Mouse (Mus musculus) adrenal gland, adult (tissue): ENCODE results near the gene Lrp4.

Source experiments
- DNase-seq, 2 experiments: peaks; one replicate each; pipeline ENCODE4 v3.0.0; 2022 to 2023; ENCODE audit warnings: low spot score in 1 of 2; ENCODE audit not compliant: inconsistent age in 2 of 2

The Lrp4 gene

DNA sequence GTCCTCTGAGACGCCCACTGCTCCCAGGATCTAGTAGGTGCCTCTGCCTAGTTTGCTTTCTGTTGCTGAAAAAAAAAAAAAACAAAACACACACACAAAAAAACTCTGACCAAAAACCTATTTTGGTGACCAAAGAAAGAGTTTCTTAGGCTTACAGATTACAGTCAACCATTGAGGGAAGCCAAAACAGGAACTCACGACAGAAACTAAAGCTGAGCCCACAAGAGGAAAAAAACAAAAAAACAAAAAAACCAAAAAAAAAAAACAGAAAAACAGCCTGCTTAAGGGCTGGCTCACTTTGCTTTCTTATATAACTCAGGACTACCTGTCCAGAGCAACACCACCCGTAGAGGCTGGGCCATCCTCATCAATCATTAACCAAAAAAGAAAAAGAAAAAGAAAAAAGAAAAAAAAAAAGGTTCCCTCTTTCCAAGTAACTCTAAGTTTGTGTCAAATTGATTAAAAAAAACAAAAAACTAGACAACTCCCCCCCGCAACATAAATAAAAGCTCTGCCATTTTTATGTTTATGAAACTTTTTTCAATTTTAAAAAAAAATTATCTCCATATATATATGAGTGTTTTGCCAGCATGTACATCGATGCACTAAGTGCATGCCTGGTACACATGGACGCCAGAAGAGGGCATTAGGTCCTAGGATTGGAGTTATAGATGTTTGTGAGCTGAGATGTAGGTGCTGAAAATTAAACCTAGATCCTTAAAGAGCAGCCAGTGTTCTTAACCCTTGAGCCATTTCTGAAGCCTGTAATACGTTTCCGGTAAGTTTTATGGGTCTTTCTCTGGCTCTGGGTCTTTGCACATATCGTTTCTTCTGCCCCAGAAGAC lies 3.9 kb upstream of the Lrp4 start:
- no peak for DNase-seq

DNA sequence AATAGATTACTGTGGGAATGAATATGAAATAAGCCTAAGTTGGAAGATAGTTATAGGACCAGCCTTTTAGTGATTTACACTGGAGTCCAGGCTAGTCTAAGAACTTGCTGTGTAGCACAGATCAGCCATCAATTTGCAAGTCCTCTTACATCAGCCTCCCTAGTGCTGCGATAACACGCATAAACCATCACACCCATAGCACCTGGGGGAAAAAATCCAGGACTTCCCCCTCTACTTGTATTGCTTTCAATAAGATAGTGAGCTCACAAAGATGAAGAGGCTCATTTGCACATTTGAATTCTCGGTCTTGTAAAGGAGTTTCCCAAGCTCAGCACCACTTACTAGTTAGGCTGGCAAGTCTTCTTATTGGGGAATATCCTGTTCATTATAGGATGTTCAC lies 2.9 kb upstream of the Lrp4 start:
- DNase-seq = no peak

DNA sequence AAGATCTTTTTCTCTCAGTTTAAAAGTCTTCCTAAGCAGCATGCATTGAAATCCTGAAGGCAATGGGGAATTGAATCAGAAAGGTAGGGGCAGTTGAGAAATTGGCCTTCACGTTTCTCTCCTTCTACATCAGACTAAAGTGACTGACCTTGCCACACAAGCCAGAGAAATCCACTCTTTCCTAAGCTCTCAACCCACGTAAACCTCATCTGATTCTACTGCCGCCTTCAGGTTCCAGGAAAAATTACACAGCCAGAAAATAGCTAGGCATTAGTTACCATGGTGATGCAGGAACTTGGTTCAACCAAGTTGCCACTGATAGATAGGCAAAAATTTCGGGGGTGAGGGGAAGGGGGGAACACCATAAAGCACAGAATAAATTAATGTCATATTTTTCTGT lies 1.5 kb upstream of the Lrp4 start:
- DNase-seq = peak; percentile 23 to 76

DNA sequence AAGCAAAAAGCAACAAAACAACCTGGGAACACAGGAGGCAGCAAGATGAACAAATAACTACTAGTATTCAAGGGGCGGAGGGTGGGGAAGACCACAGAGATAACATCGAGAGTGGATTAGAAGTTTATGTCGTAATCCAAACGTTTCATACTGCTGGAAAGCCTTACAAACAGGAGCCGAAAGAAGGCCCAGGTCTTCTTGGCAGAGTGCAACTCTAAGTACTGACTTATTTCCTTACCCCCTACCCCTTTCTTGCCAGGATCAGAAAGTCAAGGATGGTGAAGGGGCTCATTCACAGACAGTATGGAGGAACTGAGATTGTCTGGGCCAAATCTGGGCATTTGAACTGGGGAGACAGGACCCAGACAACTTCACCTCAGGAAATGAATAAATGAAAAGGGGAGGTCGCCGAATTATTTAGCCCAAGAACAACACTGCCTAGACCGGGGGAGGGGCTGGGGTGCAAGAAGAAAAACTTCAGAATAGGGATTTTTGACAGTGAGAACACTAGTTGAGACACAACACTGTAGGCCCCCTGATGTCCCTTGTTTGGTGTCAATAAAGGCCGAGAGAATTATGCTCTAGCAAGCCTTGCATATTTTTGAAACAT lies 715 bp upstream of the Lrp4 start:
- no peak for DNase-seq

DNA sequence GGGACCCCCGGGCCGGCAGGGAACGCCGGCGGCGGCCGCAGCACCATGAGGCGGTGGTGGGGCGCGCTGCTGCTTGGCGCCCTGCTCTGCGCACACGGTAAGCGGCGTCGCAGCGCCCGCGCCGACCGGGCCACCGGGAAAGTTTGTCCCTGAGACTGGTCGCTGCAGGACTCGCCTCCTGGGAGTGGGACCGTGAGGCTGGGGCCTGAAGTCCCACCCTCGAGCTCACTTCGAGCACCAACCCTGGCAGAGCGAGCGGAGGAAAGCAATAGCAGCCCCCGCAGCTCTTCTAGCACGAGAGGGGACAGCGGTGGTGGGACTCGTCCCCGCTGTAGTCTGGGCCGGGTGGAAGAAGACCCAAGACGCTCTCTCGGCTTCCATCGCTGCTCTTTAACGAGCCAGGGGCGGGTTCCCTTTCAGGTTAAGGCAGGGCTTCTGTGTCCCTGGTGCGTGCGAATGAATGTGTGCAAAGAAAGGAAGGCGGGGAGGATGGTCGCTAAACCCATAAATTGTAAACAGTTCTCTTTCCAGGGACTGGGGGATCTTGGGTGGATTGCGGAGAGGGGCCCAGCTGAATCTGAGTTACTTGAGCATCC lies 443 bp downstream of the Lrp4 start:
- DNase-seq = peak; percentile 24 to 77

DNA sequence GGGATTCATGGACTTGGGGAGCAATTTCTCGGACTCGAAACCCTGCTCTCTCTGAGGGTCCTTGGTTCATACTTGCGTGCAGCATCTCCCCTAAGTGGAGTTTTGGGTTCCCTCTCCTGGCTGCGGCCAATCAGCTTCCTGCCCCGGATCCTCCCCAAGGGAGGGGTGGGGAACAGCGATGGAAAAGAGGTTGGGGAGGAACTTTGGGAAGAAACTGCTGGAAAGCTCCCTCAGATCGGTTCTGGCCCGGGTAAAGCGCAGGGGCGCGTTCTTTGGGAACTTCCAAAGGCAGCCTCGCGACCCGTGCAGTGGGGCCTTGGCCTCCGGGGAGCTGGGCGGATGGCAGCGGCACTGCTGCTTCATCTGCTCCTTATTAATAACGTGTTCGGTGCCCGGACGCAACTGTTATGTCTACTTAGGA lies 951 bp downstream of the Lrp4 start:
- peak; percentile 40 to 81 for DNase-seq

DNA sequence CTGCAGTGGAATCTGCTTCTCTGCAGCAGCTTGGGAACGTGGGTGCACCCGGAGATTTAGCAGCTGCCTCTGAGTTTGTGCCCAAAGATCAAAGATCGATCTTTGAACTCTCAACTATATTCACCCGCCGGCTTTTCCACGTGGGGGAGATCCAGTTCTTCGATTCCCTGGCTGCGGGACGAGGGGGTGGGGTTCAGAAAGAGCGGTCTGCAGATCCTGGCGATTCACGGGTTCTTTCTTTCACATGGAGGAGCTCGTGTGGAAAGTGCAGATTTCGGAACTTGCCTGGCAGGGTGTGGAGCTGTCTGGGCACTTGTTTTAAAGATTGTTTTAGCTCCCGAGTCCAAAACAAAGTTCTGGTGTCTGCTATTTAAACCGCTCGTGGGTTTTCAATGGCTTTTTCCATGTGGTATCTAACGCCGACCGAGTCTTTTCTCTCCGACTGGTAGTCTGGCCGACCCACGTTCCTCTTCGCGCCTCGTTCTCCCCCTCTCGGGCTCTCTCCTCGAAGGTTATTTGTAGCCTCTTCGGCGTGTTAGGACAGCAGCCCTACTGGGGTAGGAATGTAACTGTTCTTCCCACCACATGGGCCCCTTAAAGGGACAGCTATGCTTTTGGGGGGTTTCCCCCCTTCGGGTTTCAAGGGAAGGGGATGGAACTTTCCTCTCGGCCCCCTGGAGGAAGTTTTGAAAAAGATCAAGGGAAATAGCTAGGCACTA lies 1.5 kb downstream of the Lrp4 start:
- peak; percentile 38 to 78 for DNase-seq

DNA sequence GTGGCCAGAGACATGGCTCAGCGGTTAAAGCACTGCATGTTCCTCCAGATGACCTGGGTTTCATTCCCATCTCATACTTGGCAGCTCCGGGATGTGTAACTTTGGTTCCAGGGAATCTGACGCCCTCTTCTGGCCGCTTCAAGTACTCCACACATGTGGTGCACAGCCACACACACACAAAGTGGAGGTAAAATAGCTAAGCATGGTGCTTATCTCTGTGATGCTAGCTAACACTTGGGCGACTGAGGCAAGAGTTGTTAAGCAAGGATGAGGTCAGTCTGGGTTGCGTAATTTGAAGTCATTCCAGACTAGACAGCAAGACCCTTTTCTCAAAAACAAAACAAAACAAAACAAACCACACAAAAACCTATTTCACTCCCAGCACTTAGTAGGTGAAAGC lies 2.8 kb downstream of the Lrp4 start:
- peak in 1 of 2 experiments; percentile 40 for DNase-seq

DNA sequence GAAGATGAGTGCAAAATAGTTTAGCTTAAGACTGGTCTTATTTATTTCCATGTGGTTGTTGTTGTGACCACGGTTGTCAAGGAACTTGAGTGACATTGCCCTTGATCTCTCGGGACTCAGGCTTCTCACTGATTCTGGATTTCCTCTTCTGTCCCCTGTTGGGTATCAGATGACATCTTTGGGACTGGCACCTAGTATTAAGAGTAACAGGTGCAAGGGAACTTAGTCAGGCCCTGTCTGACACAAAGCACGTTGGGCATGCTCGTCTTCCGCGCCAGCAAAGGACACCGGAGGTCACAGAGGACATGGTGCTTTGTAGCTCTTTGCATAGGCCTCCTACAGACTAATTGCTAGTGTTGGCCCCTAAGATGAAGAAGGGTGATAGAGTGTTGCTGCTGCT lies 3.5 kb downstream of the Lrp4 start:
- no peak for DNase-seq

DNA sequence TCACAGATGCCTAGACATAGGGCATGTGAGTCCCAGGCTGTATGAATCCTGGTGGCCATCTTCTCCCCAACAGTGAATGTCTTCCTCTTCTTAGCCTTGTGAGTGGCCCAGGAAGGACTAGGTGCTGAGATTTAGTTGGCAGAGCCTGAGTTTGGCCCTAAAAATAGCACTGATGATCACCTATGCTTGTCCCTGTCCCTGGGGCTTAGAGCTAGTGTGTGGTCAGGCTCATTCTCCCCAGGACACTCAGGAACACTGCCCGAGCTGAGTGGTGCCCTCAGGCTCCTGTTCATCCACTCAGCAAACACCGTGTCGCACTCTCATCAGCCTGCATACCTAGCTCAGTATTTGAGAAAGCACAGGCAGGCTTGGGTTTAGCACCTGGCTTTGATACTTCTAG lies 4.0 kb downstream of the Lrp4 start:
- no peak for DNase-seq

DNA sequence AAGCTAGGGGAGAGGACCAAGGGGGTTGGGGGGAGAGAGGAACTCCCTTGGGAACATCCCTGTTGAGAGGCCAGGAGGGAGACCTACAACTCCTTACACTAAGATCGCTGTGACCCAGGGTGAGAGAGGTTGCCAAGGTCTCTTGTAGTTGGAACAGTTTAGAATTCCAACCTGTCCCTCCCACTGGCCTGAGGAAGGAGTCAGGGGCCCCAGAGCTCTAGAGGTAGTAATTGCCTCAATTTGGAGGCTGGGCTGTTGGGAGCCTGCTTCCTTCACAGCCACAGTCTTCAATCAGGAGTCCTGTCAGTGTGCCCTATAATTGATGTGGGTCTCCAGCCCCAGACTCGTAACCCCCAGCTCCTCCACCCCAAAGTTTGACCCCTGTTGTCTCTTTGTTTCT lies 4.9 kb downstream of the Lrp4 start:
- DNase-seq = no peak

DNA sequence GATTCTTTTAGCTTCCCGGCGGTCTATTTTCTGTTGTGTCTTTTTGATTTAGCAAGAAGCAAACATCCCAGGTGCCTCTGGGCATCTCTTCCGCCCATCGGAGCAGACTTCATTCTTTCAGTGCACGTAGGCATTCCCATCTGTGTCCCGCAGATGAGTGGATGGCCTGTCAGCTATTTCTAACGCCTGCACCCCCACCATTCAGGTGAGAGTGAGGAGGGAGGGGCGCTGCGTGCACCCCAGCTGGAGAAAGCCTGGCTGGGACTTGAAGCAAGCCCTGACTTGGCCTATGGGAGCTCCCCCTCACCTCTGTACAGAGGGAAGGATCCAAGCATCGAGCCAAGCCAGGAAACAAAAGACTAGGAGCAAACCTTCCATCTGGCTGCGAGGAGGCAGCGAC lies 5.4 kb downstream of the Lrp4 start:
- no peak for DNase-seq

DNA sequence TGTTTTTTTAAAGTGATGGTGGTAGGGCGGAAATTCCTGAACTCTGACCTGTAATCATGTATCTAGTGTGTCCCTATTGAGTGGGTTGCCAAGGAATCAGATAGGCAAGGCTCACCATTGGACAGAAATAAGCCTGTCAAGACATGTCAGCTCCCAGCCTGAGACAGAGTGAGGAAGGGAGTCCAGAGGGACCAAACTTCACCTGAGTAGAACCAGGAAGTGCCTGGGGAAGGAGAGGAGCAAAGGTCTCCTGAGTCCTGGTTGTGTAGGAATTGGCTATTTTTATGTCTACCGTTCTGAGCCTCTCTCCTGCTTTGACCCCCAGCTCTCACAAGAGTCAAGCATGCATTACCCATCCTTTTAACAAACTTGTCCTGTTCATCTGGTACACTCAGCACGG lies 8.6 kb downstream of the Lrp4 start:
- DNase-seq = no peak

DNA sequence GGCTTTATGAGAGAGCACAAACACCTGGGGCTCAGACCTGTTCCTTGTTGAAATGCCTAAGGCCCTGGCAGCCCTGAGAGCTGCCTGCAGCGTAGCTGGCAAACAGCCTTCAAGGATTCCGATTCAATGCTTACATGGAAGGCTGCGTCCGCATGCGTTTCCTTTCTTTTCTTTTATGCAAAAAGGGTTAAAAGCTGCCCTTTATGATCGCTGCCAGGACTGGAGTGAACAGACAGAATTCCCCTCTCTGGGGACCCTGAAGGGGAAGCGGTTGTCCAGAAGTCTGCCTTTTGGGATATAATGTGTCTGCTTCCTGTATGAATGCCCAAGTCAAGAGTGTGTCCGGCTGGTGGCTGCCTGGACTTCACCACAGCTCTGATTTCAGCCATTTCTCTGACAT lies 10.3 kb downstream of the Lrp4 start:
- DNase-seq = no peak

DNA sequence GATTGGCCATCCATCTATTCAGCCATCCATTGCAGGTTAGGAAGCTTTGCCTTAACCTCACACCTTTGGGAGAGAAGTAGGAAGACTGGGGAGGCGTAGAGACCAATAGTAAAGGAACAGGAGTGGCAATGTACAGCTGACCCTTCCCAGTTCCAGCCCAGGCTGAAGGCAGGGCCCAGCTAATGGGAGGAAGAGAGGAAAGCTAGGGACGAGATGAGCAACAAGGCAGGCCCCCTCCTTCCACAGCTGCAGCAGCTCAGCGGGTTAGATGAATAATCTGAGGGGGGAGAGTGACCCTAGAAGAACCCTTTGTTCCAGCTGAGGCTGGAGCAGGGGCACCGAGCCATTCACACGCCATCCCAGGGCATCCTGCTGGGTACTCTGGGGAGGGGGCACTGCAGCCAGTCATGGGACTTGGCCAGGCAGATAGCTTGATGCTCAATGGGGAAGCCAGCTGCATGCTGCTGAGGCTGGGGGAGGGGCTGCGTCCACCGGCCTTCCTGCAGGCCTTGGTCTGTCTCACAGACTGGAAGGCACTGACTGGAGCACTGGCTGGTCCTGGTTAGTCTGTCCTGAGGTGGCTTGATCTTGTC lies 12.8 kb downstream of the Lrp4 start:
- no peak for DNase-seq

DNA sequence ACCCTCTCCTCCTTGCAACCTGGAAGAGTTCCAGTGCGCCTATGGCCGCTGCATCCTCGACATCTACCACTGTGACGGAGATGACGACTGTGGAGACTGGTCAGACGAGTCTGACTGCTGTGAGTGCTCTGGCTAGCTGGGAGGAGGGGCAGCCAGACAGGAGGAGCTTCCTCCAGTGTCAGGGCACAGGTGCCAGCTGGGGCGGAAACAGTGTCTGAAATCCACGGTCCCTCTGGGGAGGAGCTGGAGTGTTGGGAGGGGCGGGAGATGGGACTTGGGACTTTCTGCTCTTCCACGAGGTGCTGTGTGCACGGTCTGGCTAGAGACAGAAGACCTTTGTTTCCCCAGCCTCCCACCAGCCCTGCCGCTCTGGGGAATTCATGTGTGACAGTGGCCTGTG lies 17.0 kb downstream of the Lrp4 start:
- DNase-seq = no peak

DNA sequence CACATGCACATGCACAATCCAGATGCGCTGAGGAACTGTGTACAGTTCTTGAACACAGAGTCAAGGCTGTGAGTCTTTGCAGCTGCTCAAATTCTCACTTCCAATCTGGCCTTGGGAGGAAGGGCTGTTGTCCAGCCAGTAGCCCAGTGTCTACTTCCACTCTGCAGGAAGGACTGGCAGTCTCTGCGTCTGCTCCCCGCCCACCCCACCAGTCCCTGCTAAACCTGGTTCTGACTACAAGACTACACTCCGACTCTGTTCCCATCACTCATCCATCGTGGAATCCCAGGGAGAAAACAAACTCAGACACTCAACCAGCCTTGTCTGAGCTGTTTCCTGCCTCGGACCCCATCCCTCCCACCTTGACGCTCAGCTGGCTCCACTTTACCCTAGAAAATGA lies 18.5 kb downstream of the Lrp4 start:
- DNase-seq = no peak

DNA sequence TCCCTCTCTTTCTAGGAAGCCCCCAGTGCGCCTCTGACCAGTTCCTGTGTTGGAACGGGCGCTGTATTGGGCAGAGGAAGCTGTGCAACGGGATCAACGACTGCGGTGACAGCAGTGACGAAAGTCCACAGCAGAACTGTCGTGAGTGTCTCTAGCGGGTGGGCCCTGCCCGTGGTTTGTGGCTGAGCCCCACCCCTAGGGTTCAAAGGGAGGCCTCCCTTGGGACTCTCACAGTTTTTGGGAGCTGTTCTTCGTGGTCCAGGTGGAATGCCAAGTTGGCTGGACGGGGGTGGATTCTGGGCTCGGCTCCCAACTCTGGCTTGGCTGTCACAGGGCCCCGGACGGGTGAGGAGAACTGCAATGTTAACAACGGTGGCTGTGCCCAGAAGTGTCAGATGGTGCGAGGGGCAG lies 18.9 kb downstream of the Lrp4 start:
- peak in 1 of 2 experiments; percentile 62 for DNase-seq

DNA sequence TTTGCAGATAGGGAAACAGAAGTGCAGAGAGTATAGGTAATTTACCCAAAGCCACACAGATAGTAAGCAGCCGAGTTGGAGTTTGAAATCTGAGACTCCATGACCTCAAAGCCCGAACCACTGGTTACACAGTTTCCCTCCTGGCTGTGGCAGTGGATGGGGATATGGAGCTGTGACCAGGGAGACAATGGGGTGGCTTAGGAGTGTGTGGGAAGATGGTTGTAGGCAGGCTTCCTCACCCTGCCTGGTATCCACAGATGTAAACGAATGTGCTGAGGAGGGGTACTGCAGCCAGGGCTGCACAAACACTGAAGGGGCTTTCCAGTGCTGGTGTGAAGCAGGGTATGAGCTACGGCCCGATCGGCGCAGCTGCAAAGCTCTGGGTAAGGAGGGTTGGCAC lies 19.5 kb downstream of the Lrp4 start:
- no peak for DNase-seq

DNA sequence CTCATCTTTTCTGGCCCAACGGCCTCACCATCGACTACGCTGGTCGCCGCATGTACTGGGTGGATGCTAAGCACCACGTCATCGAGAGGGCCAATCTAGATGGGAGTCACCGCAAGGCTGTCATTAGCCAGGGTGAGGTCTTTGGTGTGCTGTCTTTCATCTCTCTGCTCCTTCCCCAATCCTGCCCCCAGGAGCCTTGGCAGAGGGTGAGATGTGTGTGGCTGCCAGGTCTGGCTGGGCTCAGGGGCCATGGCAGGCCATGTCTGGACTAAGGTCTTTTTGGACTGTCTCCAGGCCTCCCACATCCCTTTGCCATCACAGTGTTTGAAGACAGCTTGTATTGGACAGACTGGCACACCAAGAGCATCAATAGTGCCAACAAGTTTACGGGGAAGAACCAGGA lies 23.1 kb downstream of the Lrp4 start:
- no peak for DNase-seq

DNA sequence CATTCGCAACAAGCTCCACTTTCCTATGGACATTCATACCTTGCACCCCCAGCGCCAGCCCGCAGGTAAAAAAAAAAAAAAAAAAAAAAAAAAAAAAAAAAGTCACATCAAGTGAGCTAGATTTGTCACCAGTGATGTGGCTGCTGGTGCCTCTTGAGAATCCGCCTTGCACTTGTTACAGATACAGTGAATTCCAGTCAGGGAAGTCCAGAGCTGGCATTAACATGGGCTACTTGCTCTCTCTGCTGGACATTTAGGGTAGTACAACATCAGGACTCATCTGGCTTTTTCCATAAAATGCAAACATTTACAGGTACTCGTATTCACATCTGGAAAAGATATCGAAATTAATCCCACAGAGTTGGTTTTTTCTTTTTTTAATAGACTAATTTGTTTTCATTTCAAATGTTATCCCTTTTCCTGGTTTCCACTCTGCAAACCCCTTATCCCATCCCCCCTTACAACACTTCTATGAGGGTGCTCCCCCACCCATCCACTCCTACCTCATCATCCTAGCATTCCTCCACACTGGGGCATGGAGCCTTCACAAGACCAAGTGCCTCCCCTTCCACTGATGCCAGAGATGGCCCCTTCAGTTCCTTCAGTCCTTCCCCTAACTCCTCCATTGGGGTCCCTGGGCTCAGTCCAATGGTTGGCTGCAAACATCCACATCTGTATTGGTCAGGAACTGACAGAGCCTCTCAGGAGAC lies 23.6 kb downstream of the Lrp4 start:
- peak; percentile 49 to 88 for DNase-seq
